Mouse (Mus musculus) MEL (cell line): ENCODE data around the gene Vrk3. TPM values are rescaled to one million over a fixed set of nuclear protein-coding genes. Genes with fewer than 3 reads are reported as not detected.

Experiments used
- DNase-seq: peaks from one replicate; pipeline ENCODE4 v3.0.0; 2011; ENCODE audit warnings: low read depth, low spot score
- H3K27ac ChIP-seq: 2 replicates; pipeline ENCODE4 v1.5.1; 2012; ENCODE audit warnings: low read depth, mild to moderate bottlenecking, control low read depth, low read length, moderate library complexity; ENCODE audit not compliant: control insufficient read depth
- H3K27me3 ChIP-seq, 2 experiments: fragments of 150-350 bp in 1 of 2; sonication (generic) in 1 of 2; 2 replicates each; pipeline ENCODE4 v1.6.1; 2012; ENCODE audit warnings: low read length in 2 of 2, mild to moderate bottlenecking in 2 of 2, improper control_type of control experiment in 1 of 2, moderate library complexity in 1 of 2; ENCODE audit not compliant: insufficient read depth in 2 of 2, control insufficient read depth in 1 of 2
- H3K36me3 ChIP-seq, 2 experiments: 2 replicates each; pipeline ENCODE4 v1.6.1; 2012 to 2014; ENCODE audit warnings: low read length in 2 of 2, improper control_type of control experiment in 1 of 2, inconsistent platforms in 1 of 2, mild to moderate bottlenecking in 1 of 2; ENCODE audit not compliant: insufficient read depth in 2 of 2, control insufficient read depth in 1 of 2
- H3K4me1 ChIP-seq, 2 experiments: fragments of 150-350 bp in 1 of 2; sonication (generic) in 1 of 2; 2 replicates each; pipeline ENCODE4 v1.6.1; 2012; ENCODE audit warnings: low read length in 2 of 2, improper control_type of control experiment in 1 of 2, mild to moderate bottlenecking in 1 of 2; ENCODE audit not compliant: insufficient read depth in 2 of 2, control insufficient read depth in 1 of 2
- H3K4me3 ChIP-seq, 2 experiments: fragments of 150-350 bp in 1 of 2; sonication (generic) in 1 of 2; 2 replicates each; pipeline ENCODE4 v1.5.1; 2012; ENCODE audit warnings: low read depth in 2 of 2, low read length in 2 of 2, mild to moderate bottlenecking in 2 of 2, moderate library complexity in 2 of 2, control low read depth in 1 of 2, improper control_type of control experiment in 1 of 2; ENCODE audit not compliant: control insufficient read depth in 1 of 2, insufficient read depth in 1 of 2
- H3K79me2 ChIP-seq: 2 replicates; pipeline ENCODE4 v1.6.1; 2012; ENCODE audit warnings: mild to moderate bottlenecking, low read length, moderate library complexity; ENCODE audit not compliant: control insufficient read depth, poor library complexity, insufficient read depth
- H3K9ac ChIP-seq: 2 replicates; pipeline ENCODE4 v1.6.1; 2012; ENCODE audit warnings: low read depth, mild to moderate bottlenecking, control low read depth, low read length, moderate library complexity; ENCODE audit not compliant: control insufficient read depth, poor library complexity, severe bottlenecking
- H3K9me3 ChIP-seq: fragments of 150-350 bp; sonication (generic); replicated peaks from 2 replicates; pipeline ENCODE4 v1.6.1; 2012; ENCODE audit warnings: mild to moderate bottlenecking, low read length, improper control_type of control experiment, moderate library complexity; ENCODE audit not compliant: insufficient read depth
- CHD1 ChIP-seq: IDR thresholded peaks from 2 replicates; pipeline ENCODE4 v1.6.1; 2012; ENCODE audit warnings: low read depth, mild to moderate bottlenecking, inconsistent platforms, low read length, improper control_type of control experiment
- CTCF ChIP-seq, 3 experiments: IDR thresholded peaks in 2 of 3; conservative IDR thresholded peaks in 1 of 3; 2 replicates each; pipeline ENCODE4 v1.5.1; 2011 to 2012; ENCODE audit warnings: low read length in 3 of 3, low read depth in 2 of 3, mild to moderate bottlenecking in 2 of 3, improper control_type of control experiment in 1 of 3, inconsistent platforms in 1 of 3, mixed read lengths in 1 of 3, moderate library complexity in 1 of 3; ENCODE audit not compliant: control insufficient read depth in 1 of 3, insufficient read depth in 1 of 3, poor library complexity in 1 of 3, severe bottlenecking in 1 of 3
- ELF1 ChIP-seq: IDR thresholded peaks from 2 replicates; pipeline ENCODE4 v1.6.1; 2014; ENCODE audit warnings: low read depth, mild to moderate bottlenecking, inconsistent platforms, low read length, improper control_type of control experiment, moderate library complexity
- GABPA ChIP-seq: IDR thresholded peaks from 2 replicates; pipeline ENCODE4 v1.6.1; 2012; ENCODE audit warnings: low read depth, mild to moderate bottlenecking, inconsistent platforms, low read length, improper control_type of control experiment, moderate library complexity
- GATA1 ChIP-seq: IDR thresholded peaks from 2 replicates; pipeline ENCODE4 v1.6.1; 2011; ENCODE audit warnings: low read depth, low read length, improper control_type of control experiment
- HCFC1 ChIP-seq: IDR thresholded peaks from 2 replicates; pipeline ENCODE4 v1.6.1; 2012; ENCODE audit warnings: low read depth, mild to moderate bottlenecking, inconsistent platforms, low read length, improper control_type of control experiment, moderate library complexity
- MAFK ChIP-seq: IDR thresholded peaks from 2 replicates; pipeline ENCODE4 v1.6.1; 2011; ENCODE audit warnings: low read depth, mild to moderate bottlenecking, low read length, improper control_type of control experiment, borderline replicate concordance
- MAX ChIP-seq: IDR thresholded peaks from 2 replicates; pipeline ENCODE4 v1.6.1; 2011; ENCODE audit warnings: low read length, improper control_type of control experiment
- MAZ ChIP-seq: IDR thresholded peaks from 2 replicates; pipeline ENCODE4 v1.6.1; 2012; ENCODE audit warnings: low read depth, mild to moderate bottlenecking, inconsistent platforms, low read length, improper control_type of control experiment
- MEF2A ChIP-seq: IDR thresholded peaks from 2 replicates; pipeline ENCODE4 v1.6.1; 2014; ENCODE audit warnings: low read depth, mild to moderate bottlenecking, inconsistent platforms, low read length, improper control_type of control experiment; ENCODE audit not compliant: poor library complexity, insufficient replicate concordance, severe bottlenecking; ENCODE audit errors: extremely low read depth
- MXI1 ChIP-seq: IDR thresholded peaks from 2 replicates; pipeline ENCODE4 v1.6.1; 2011; ENCODE audit warnings: mild to moderate bottlenecking, low read depth, low read length, improper control_type of control experiment
- NRF1 ChIP-seq: IDR thresholded peaks from 2 replicates; pipeline ENCODE4 v1.6.1; 2014; ENCODE audit warnings: low read depth, mild to moderate bottlenecking, inconsistent platforms, low read length, improper control_type of control experiment, moderate library complexity; ENCODE audit not compliant: poor library complexity, insufficient read depth, severe bottlenecking
- POLR2A ChIP-seq, 2 experiments: IDR thresholded peaks; 2 replicates each; pipeline ENCODE4 v1.6.1; 2011 to 2012; ENCODE audit warnings: low read length in 2 of 2, mild to moderate bottlenecking in 2 of 2, control low read depth in 1 of 2, improper control_type of control experiment in 1 of 2, low read depth in 1 of 2, moderate library complexity in 1 of 2; ENCODE audit not compliant: control insufficient read depth in 1 of 2, insufficient read depth in 1 of 2, poor library complexity in 1 of 2
- POLR2AphosphoS2 ChIP-seq: IDR thresholded peaks from 2 replicates; pipeline ENCODE4 v1.6.1; 2011; ENCODE audit warnings: low read length, improper control_type of control experiment
- SMC3 ChIP-seq: IDR thresholded peaks from 2 replicates; pipeline ENCODE4 v1.6.1; 2011; ENCODE audit warnings: low read depth, low read length, improper control_type of control experiment
- USF1 ChIP-seq: IDR thresholded peaks from 2 replicates; pipeline ENCODE4 v1.6.1; 2014; ENCODE audit warnings: low read depth, mild to moderate bottlenecking, inconsistent platforms, low read length, improper control_type of control experiment, moderate library complexity
- ZC3H11A ChIP-seq: IDR thresholded peaks from 2 replicates; pipeline ENCODE4 v1.6.1; 2012; ENCODE audit warnings: low read depth, mild to moderate bottlenecking, inconsistent platforms, low read length, improper control_type of control experiment
- ZMIZ1 ChIP-seq: IDR thresholded peaks from 2 replicates; pipeline ENCODE4 v1.6.1; 2012; ENCODE audit warnings: low read depth, mild to moderate bottlenecking, inconsistent platforms, low read length, improper control_type of control experiment, moderate library complexity
- ZNF384 ChIP-seq: IDR thresholded peaks from 2 replicates; pipeline ENCODE4 v1.6.1; 2012; ENCODE audit warnings: low read depth, mild to moderate bottlenecking, inconsistent platforms, low read length, improper control_type of control experiment
- polyA plus RNA-seq, 2 experiments: library from polyadenylated mRNA; stranded (reverse) in 1 of 2; unstranded in 1 of 2; fragments of >175 nt in 1 of 2; fragments of >200 nt in 1 of 2; gene quantifications; 2 replicates each; pipeline versions ENCODE4 v1.2.1 to v1.2.4; 2012; ENCODE audit warnings: low replicate concordance in 2 of 2, low read depth in 1 of 2; ENCODE audit not compliant: insufficient read length in 2 of 2, insufficient read depth in 1 of 2, missing spikeins in 1 of 2
- total RNA-seq: library from RNA; depleted of rRNA; stranded (reverse); fragments of 300-350 nt; gene quantifications from 2 replicates; pipeline ENCODE4 v1.2.3, GENCODE M21; 2012

Gene Vrk3
- total and polyA plus RNA-seq, 3 experiments: 24.9 to 55.6 TPM; not detected in 1

GRCm38 (mm10) chr7:44808927-44809326 lies 60.7 kb downstream of the Vrk3 start:
- H3K9me3 ChIP-seq: no peaks in the 10 kb centered on the region
- no peaks in the 10 kb centered on the region for H3K79me2 ChIP-seq
- DNase-seq: no peak
- H3K36me3 ChIP-seq: peaks cover under 1 to 2% of the 10 kb centered on the region in 2 experiments; a peak in 1 of 4 replicates
- no peaks in the 10 kb centered on the region; a peak in 1 of 4 replicates for H3K27me3 ChIP-seq
- H3K4me1 ChIP-seq: peaks cover 0 to under 1% of the 10 kb centered on the region in 2 experiments; a peak in 1 of 4 replicates
- no peak overlapping the region for H3K9ac ChIP-seq
- no peak overlapping the region for H3K4me3 ChIP-seq
- TF ChIP-seq MAFK: no peak
- TF ChIP-seq ZC3H11A: no peak
- TF ChIP-seq USF1: no peak
- TF ChIP-seq MAZ: no peak
- TF ChIP-seq CTCF (IDR thresholded peaks at IDR 0.05 in 2 of 3, conservative IDR thresholded peaks at IDR 0.05 in 1 of 3; ENCODE audit: control insufficient read depth in 1 of 3, insufficient read depth in 1 of 3, low read depth in 2 of 3, low read length in 3 of 3, poor library complexity in 1 of 3, severe bottlenecking in 1 of 3): no peak
- TF ChIP-seq GABPA: no peak
- TF ChIP-seq POLR2AphosphoS2: no peak
- TF ChIP-seq GATA1: no peak
- no peak for TF ChIP-seq MAX
- no peak for TF ChIP-seq POLR2A (IDR thresholded peaks at IDR 0.05; ENCODE audit: control insufficient read depth in 1 of 2, insufficient read depth in 1 of 2, low read depth in 1 of 2, low read length in 2 of 2, poor library complexity in 1 of 2)
- no peak for TF ChIP-seq NRF1
- TF ChIP-seq MEF2A: no peak
- no peak for TF ChIP-seq ZMIZ1
- TF ChIP-seq MXI1: no peak
- no peak for TF ChIP-seq CHD1
- TF ChIP-seq SMC3: no peak
- no peak overlapping the region for H3K27ac ChIP-seq

DNA sequence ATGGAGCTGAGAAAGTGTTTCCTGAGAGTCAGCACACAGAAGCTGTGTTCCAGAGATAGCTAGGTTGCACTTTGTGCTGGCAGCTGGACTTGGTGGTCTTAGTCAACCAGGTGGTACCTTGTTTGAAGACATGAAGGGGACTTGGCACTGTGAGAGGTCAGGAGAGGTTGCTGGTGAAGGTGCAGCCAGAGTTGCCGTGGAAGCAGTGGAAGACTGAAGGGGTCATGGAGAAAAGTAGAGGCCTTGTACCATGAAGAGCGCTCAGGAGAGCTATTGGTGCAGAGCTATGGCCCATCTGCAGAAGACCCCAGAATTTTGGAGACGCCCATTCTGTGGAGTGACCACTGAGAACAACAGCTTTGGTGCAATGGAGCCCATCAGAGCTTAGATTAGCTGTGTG lies 61.3 kb downstream of the Vrk3 start:
- TF ChIP-seq ELF1: no peak
- TF ChIP-seq GATA1: no peak
- no peak for TF ChIP-seq ZNF384
- no peak for TF ChIP-seq HCFC1
- no peak for TF ChIP-seq ZC3H11A

More for the DNA sequence above, 61.3 kb downstream of the Vrk3 start:
- no peak overlapping the region for H3K27ac ChIP-seq
- no peak overlapping the region for H3K9ac ChIP-seq
- peaks cover 0 to 6% of the 10 kb centered on the region in 2 experiments; a peak in 2 of 4 replicates for H3K4me1 ChIP-seq
- H3K4me3 ChIP-seq: no peak overlapping the region
- H3K36me3 ChIP-seq: peaks cover 2% of the 10 kb centered on the region in 2 experiments; a peak in 1 of 4 replicates
- no peak for DNase-seq
- H3K9me3 ChIP-seq: no peaks in the 10 kb centered on the region
- H3K79me2 ChIP-seq: no peaks in the 10 kb centered on the region
- H3K27me3 ChIP-seq: no peaks in the 10 kb centered on the region; a peak in 1 of 4 replicates
